Mouse (Mus musculus) layer of hippocampus, postnatal 25 days (tissue): Measurements from ENCODE around the gene Epb42. TPM values are rescaled to one million over a fixed set of nuclear protein-coding genes. Genes with fewer than 3 reads are reported as not detected.
"Not testable (repeated sequence)": the region's sequence is repeated elsewhere in the genome, so short reads cannot be mapped to it uniquely, and the experiment has no call there.

Experiments used
- DNase-seq, 2 experiments: peaks; one replicate each; pipeline ENCODE4 v3.0.0; 2022; ENCODE audit warnings: mixed read lengths in 2 of 2, low spot score in 1 of 2; ENCODE audit errors: extremely low spot score in 1 of 2
- total RNA-seq, 2 experiments: library from RNA; stranded (reverse); gene quantifications; 2 replicates each; pipeline ENCODE4 v1.2.3; 2021

Epb42 gene
- total RNA-seq, 2 experiments from 2014 or later: not detected

DNA sequence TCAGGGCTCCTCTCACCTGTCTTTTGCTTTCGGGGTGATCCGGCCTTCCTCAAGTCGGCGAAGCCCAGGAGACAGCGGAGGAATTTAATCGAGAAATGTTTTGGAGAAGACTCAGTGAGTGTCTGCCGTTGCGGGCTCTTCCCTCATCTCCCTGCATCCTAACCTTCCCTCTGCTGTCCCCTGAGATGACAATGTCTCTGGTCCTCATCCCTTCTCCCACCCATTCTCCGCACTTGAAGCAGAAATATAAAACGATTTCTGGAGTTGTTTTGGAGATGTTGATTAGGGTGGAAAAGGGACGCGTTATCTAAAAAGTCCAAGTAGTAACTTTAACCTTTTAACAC is 28.2 kb downstream of the Epb42 start:
- DNase-seq: no peak

DNA sequence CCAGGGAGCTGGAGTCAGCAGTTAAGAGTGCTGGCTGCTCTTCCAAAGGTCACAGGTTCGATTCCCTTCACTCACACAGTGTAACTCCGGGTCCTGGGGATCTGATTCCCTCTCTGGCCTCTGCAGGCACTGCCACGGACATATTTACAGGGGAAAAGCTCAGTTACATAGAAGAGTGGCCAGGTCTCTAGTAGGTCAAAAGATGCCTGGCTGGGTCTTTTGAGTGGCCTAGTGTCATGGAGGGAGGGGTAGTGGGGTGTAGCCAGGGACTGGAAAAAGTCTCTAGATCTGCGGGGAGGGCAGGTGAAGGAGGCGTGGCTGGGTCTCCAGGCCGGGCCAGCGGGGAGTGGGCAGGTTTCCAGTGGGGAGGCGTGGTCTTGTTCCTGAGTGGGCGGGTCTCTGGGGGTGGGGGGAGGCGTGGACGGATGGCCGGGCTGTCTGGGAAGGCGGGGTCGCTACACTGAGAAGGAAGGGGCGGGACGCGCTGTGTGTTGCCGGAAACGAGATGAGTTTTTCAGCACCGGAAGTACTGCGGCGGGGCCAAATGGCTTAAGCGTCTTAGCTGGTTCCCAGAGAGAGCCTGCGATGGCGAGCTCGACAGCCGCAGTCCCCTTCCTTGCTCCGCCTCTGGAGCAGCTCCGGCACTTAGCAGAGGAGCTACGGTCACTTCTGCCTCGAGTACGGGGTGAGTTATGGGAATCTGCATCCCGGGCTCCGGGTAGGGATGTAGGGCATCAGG is 28.8 kb downstream of the Epb42 start, which contains the start of gene Ccndbp1:
Gene Ccndbp1 (plus strand): TSS at position 479 of the 739 bp plus-strand sequence.
- DNase-seq: peak; percentile 56 to 68

GRCm38 (mm10) chr2:121006986-121007385 is 29.9 kb downstream of the Epb42 start:
- DNase-seq: no peak

DNA sequence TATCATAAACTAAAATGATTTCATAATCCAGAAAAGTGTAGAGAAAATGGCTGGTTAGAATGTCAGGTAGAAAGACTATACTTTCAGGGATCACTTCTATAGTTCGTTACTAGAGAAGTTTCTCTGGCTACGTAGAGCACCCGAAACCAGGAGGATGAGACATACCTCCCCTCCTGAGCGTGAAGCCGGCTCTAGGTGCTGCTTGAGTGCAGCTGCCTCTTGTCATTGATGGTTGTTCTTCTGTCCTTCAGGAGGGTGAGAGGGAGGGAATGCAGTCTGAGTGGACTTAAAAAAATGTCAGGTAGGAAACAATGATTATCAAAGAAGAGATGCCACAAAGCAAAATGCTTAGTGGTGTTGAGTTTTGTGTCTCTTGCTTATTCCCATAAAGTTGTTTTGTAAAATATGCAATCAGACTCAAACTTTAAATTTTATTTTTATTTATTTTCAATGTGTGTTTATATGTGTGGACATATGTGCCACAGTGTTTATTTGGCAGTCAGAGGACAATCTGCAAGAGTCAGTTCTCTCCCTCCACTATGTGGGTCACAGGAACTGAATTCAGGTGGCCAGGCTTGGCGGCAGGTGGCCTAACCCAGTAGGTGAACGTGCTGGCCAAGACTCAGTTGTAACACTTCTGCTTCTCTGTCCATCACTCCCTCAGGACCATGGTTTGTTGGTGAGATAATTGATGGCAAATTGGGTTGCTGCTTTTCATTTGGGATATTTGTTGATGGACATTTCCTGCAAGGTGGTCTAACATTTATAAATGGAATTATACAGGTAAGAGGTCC is 32.7 kb downstream of the Epb42 start:
- no peak for DNase-seq

DNA sequence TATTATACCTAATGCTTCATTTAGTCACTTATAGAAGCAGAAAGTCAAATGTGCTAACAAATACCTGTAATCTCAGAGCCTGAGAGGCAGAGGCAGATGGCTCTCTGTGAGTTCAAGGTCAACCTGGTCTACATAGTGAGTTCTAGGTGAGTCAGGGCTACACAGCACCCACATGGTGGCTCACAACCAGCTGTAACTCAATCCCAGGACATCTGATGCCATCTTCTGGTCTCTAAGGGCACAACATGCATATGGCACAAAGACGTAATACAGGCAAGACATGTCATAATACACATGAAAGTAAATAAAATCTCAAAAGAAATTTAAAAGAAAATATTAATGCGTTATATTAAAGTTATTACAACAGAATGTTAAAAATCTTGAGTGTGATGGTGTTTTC is 33.3 kb downstream of the Epb42 start:
- no peak for DNase-seq

- no peak for DNase-seq
Measured at GRCm38 (mm10) chr2:120998863-120999262, 38.0 kb downstream of the Epb42 start.

DNA sequence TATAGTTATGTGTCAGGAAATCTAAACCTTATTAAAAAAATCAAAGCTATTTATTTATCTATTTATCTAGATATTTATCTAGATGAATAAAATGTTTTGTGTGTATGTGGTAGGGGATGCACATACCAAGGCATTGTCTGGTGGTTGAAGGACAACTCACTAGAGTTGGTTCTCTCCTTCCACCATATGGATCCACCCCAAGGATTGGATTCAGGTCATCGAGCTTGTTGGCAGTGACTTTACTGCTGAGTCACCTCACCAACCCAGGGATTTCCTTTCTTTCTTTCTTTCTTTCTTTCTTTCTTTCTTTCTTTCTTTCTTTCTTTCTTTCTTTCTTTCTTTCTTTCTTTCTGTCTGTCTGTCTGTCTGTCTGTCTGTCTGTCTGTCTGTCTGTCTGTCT is 40.3 kb downstream of the Epb42 start:
- not testable (repeated sequence) for DNase-seq

GRCm38 (mm10) chr2:120991196-120991595 is 45.7 kb downstream of the Epb42 start:
- no peak for DNase-seq

DNA sequence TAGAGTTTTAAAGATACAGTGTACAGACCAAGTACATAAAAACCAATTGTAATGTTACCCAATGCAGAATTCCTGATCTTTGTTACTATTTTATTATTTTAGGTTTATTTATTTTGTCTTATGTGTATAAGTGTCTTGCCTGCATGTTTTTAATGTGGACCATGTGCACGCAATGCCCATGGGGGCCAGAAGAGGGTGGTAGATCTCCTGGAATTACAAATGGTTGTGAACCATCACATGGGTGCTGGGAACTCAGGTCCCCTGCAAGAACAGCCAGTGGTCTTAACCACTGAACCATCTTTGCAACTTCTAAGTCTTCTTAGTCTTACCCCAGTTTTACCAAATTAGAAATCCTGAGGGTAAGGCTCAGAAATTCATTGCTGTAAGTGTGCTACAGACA is 51.6 kb downstream of the Epb42 start:
- DNase-seq: no peak

- no peak for DNase-seq
Measured at GRCm38 (mm10) chr2:120983611-120984010, 53.3 kb downstream of the Epb42 start.

DNA sequence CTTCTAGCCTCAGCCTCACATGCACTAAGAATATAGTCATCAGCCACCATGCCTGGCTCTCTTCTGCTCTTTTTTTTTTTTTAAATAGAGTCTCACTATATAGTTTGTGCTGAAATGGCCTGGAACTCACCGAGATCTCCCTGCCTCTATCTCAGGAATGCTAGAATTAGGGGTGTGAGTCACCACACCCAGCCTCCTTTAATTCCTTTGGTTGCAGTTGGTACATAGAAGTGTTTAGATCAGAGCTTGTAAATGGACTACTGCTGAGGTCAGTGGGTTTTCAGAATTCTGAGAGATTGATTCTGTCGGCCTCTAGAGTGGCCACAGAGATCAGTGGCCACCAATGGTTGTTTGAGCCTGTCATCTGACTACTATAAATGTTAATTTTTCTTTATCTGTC is 56.0 kb downstream of the Epb42 start:
- no peak for DNase-seq

DNA sequence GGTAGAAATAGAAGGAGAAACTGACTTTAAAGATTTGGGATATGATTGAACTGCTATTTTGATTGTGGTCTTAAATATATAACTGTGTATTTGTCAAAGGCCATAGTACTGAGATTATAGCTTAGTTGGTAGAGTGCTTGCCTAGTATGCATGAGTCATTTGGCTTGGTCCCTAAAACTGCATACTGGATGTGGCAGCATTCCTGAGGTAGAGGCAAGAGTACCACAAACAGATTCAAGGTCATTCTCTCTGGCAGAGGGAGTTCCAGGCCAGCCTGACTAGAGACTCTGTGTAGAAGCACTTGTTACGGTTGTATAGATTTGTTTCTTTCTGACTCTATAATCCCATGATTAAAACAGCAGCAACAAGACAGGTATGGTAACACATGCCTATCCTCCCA is 57.1 kb downstream of the Epb42 start:
- no peak for DNase-seq

DNA sequence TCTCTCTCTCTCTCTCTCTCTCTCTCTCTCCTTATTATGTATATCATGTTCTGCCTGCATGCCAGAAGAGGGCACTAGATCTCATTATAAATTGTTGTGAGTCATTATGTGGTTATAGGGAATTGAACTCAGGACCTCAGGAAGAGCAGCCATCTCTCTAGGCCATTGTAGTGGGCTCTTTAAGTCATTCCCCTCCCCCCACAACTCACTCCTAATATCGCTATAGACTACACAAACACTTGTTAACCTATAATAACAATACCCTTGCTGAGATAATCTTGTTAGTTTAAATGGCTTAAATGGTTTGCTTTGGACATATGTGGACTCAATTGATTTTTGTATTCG is 58.2 kb downstream of the Epb42 start:
- DNase-seq: no peak

DNA sequence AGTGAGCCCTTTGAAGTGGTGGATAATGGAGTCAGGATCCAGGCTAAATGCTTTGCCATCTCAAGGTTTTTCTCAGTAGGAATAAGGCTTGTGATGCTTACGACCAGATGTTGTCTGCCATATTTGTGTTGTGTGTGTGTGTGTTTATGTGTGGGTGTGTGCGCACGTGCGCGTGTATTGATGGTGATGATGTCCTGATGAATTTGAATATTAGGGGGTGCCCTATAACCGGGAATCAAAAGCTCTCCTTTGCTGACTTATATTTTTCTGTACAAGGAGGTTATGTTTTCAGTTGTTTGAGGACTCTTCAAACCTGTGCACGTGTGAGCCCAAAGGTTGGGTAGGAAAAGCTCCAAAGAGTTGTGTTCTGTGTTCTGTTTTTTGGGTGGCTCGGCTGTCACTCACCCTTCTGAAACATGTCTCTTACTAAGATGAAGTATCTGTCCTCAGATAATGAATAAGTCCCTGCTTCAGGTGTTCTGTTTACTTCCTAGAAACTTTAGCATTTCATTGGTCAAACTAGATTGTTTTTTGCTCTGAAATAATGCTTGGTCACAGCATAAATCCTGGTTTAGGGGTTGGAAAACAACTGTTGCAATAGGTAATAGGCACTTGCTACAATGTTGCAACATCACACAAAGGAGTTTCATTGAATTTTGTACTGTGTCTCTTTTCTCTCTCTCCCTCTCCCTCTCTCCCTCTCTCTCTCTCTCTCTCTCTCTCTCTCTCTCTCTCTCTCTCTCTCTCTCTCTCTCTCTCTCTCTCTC is 58.8 kb downstream of the Epb42 start:
- DNase-seq: no peak

DNA sequence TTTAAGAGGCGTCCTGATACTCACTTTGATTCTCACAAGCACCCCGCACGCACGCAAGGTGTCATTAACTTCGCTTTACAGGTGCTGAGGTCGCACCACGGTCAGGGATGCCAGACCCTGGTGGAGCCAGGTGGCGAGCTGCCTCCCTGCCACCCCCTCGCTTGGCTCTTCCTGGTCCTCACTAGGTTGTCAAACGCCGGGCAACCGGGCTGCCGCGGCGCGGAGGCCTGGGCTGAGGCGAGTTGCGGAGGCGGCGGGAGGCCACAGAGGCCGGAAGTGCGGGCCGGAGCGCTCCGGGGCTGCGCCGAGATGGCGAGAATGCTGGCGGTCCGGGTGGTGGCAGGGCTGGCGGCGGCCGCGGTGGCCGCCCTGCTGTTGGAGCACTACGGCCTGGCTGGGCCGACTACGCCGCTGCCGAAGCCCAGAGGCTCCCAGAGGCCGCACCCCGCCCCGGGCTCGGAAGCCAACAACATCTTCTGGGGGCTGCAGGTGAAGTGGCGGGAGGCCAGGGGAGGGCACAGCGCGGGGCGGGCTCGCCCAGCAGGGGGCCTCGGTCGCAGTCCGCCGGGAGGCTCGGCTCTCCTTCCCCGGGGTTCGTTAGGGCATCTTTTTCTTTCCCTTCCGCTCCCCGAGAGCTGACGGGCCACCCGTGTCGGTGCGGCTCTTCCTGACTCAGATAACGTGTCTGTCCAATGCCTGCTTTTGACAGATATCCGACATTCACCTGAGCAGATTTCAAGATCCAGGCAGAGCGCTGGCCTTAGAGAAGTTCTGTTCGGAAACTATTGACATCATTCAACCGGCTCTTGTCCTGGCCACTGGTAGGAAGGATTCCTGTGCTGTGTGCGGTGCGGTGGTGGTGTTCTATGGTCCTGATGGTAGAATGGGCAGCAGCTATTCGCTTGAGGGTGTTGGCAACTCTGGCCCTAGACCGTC is 59.6 kb downstream of the Epb42 start, which contains the start of gene Tmem62:
Gene Tmem62 (plus strand): TSS at position 28 of the 936 bp plus-strand sequence.
- DNase-seq: peak; percentile 50 to 60

DNA sequence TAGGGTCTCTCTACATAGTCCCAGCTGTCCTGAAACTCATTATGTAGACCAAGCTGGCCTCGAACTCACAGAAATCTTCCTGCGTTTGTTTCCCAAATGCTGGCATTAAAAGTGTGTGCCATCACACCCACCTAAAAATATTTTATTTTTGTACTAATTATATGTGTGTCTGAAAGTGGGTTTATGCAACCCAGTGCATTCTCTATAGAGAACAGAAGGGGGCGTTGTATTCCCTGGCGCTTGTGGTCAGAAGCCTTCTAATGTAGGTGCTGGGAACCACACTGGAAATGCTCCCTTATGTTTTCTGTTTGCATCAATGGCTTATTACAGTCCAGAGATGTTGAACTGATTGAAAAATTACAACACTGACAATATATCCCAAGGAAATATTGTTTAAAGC is 60.6 kb downstream of the Epb42 start:
- DNase-seq: no peak

DNA sequence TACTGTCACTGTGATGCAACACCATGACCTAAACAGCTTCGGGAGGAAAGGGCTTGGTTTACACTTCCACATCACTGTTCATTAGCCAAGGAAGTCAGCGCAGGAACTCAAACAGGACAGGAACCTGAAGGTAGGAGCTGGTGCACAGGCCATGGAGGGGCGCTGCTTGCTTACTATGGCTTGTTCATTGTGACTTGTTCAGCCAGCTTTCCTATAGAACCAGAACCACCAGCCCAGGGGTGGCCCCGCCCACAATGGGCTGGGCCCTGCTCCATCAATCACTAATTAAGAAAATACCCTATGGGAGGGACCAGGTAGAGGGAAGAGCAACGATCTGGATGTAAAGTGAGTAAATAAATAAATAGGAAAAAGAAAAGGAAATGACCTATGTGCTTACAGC is 63.9 kb downstream of the Epb42 start:
- no peak for DNase-seq

- DNase-seq: not testable (repeated sequence)
Measured at GRCm38 (mm10) chr2:120972257-120972656, 64.6 kb downstream of the Epb42 start.

- DNase-seq: no peak
Measured at GRCm38 (mm10) chr2:120971766-120972165, 65.1 kb downstream of the Epb42 start.

DNA sequence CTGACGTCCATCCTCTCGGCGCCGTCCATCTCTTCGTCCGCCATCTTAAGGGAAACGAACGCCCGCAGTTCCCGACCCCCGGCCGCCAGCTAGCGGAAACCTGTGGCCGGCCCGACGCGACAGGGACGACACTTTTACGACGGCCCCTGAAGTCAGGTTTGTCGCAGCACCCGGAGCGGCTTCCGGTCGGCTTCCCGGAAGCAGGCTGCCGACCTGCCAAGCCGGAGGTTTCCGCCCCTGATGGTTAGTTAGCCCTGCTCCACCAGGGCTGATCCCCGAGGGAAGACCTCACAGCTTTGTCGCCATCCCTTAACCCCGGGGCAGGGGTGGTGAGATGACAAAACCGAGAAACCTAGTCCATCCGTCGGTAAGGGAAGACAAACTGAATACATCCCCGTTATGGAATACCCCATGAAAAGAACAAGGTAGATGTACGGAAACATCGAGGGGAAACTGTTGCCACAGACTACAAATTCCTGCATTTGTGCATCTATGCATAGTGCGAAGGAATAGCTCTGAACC is 66.3 kb downstream of the Epb42 start, which contains the start of gene Ubr1:
Gene Ubr1 (minus strand): TSS at position 157 of the 522 bp plus-strand sequence.
- DNase-seq: peak; percentile 67 to 68
